Mouse (Mus musculus): ENCODE data around the gene Olfr1076. TPM values are rescaled to one million over a fixed set of nuclear protein-coding genes. Genes with fewer than 3 reads are reported as not detected.

Olfr1076 gene
- not detected for polyA plus RNA-seq (2012; fragmentation: generic; extraction: Trizol)

GRCm38 (mm10) chr2:86508161-86508560, at the start of gene Olfr1076:
Olfr1076 (plus strand) TSS chr2:86508461.
- TF ChIP-seq E2F4 (IDR thresholded peaks at IDR 0.05; ENCODE audit: insufficient read depth): no peak
- no peak for TF ChIP-seq TCF3 (IDR thresholded peaks at IDR 0.05; ENCODE audit: insufficient read length, low read depth)
- no peak for TF ChIP-seq REST (IDR thresholded peaks at IDR 0.05; ENCODE audit: insufficient read depth, insufficient read length)
- TF ChIP-seq TCF12 (IDR thresholded peaks at IDR 0.05; ENCODE audit: insufficient read depth, poor library complexity, severe bottlenecking): no peak
- no peak for TF ChIP-seq MYOD1 (IDR thresholded peaks at IDR 0.05; ENCODE audit: control insufficient read depth in 1 of 3, insufficient read length in 2 of 3, low read depth in 2 of 3)
- no peak for TF ChIP-seq SRF (IDR thresholded peaks at IDR 0.05; ENCODE audit: control insufficient read depth, insufficient read length, low read depth)
- TF ChIP-seq MAX (IDR thresholded peaks at IDR 0.05; ENCODE audit: low read depth): no peak
- no peak for TF ChIP-seq USF1 (IDR thresholded peaks at IDR 0.05; ENCODE audit: low read depth)
- TF ChIP-seq CEBPB (IDR thresholded peaks at IDR 0.05; ENCODE audit: insufficient read depth, poor library complexity, severe bottlenecking): no peak
- no peak for TF ChIP-seq POLR2AphosphoS2 (IDR thresholded peaks at IDR 0.05; ENCODE audit: insufficient read length, low read depth)
- no peak for TF ChIP-seq POLR2A (IDR thresholded peaks at IDR 0.05; ENCODE audit: insufficient read length, low read depth)
- no peak for TF ChIP-seq MYOG (IDR thresholded peaks at IDR 0.05; ENCODE audit: control insufficient read depth in 1 of 3, insufficient read depth in 1 of 3, insufficient read length in 2 of 3, low read depth in 2 of 3)
- Histone ChIP-seq H3ac (ENCODE audit: control insufficient read depth, insufficient read length) (no peak within 1 kb of the TSS), H3K36me3 (ENCODE audit: control insufficient read depth, insufficient read depth) (no peaks in the 10 kb centered on the region), H3K4me2 (ENCODE audit: low read depth) (no peak within 1 kb of the TSS), H3K79me2 (ENCODE audit: control insufficient read depth, insufficient read depth) (no peaks in the 10 kb centered on the region), H3K27me3 (ENCODE audit: control insufficient read depth, insufficient read depth, insufficient read length) (no peaks in the 10 kb centered on the region), H3K4me3 (no peak within 1 kb of the TSS)

GRCm38 (mm10) chr2:86460434-86460833, 47.8 kb upstream of the Olfr1076 start:
- H3K79me2 ChIP-seq (ENCODE audit: control insufficient read depth, insufficient read depth): no peaks in the 10 kb centered on the region
- H3K4me3 ChIP-seq: no peak overlapping the region
- H3K4me2 ChIP-seq (ENCODE audit: low read depth): no peak overlapping the region
- TF ChIP-seq USF1 (IDR thresholded peaks at IDR 0.05; ENCODE audit: low read depth): no peak
- no peak for TF ChIP-seq MYOG (IDR thresholded peaks at IDR 0.05; ENCODE audit: control insufficient read depth in 1 of 3, insufficient read depth in 1 of 3, insufficient read length in 2 of 3, low read depth in 2 of 3)
- no peak for TF ChIP-seq CEBPB (IDR thresholded peaks at IDR 0.05; ENCODE audit: insufficient read depth, poor library complexity, severe bottlenecking)
- TF ChIP-seq MAX (IDR thresholded peaks at IDR 0.05; ENCODE audit: low read depth): no peak
- TF ChIP-seq SRF (IDR thresholded peaks at IDR 0.05; ENCODE audit: control insufficient read depth, insufficient read length, low read depth): no peak
- no peak for TF ChIP-seq MYOD1 (IDR thresholded peaks at IDR 0.05; ENCODE audit: control insufficient read depth in 1 of 3, insufficient read length in 2 of 3, low read depth in 2 of 3)
- TF ChIP-seq E2F4 (IDR thresholded peaks at IDR 0.05; ENCODE audit: insufficient read depth): no peak
- no peak for TF ChIP-seq POLR2A (IDR thresholded peaks at IDR 0.05; ENCODE audit: insufficient read length, low read depth)
- TF ChIP-seq TCF12 (IDR thresholded peaks at IDR 0.05; ENCODE audit: insufficient read depth, poor library complexity, severe bottlenecking): no peak
- no peak for TF ChIP-seq REST (IDR thresholded peaks at IDR 0.05; ENCODE audit: insufficient read depth, insufficient read length)
- TF ChIP-seq POLR2AphosphoS2 (IDR thresholded peaks at IDR 0.05; ENCODE audit: insufficient read length, low read depth): no peak
- TF ChIP-seq TCF3 (IDR thresholded peaks at IDR 0.05; ENCODE audit: insufficient read length, low read depth): no peak
- H3K27me3 ChIP-seq (ENCODE audit: control insufficient read depth, insufficient read depth, insufficient read length): no peaks in the 10 kb centered on the region
- H3K36me3 ChIP-seq (ENCODE audit: control insufficient read depth, insufficient read depth): no peaks in the 10 kb centered on the region
- H3ac ChIP-seq (ENCODE audit: control insufficient read depth, insufficient read length): no peak overlapping the region

- Histone ChIP-seq H3K79me2 (ENCODE audit: control insufficient read depth, insufficient read depth) (no peaks in the 10 kb centered on the region), H3K36me3 (ENCODE audit: control insufficient read depth, insufficient read depth) (no peaks in the 10 kb centered on the region), H3K4me2 (ENCODE audit: low read depth) (no peak overlapping the region), H3K4me3 (no peak overlapping the region), H3K27me3 (ENCODE audit: control insufficient read depth, insufficient read depth, insufficient read length) (no peaks in the 10 kb centered on the region), H3ac (ENCODE audit: control insufficient read depth, insufficient read length) (no peak overlapping the region)
- TF ChIP-seq POLR2AphosphoS2 (IDR thresholded peaks at IDR 0.05; ENCODE audit: insufficient read length, low read depth) (no peak), MYOD1 (IDR thresholded peaks at IDR 0.05; ENCODE audit: control insufficient read depth in 1 of 3, insufficient read length in 2 of 3, low read depth in 2 of 3) (no peak), SRF (IDR thresholded peaks at IDR 0.05; ENCODE audit: control insufficient read depth, insufficient read length, low read depth) (no peak), USF1 (IDR thresholded peaks at IDR 0.05; ENCODE audit: low read depth) (no peak), POLR2A (IDR thresholded peaks at IDR 0.05; ENCODE audit: insufficient read length, low read depth) (no peak), TCF3 (IDR thresholded peaks at IDR 0.05; ENCODE audit: insufficient read length, low read depth) (no peak), TCF12 (IDR thresholded peaks at IDR 0.05; ENCODE audit: insufficient read depth, poor library complexity, severe bottlenecking) (no peak), REST (IDR thresholded peaks at IDR 0.05; ENCODE audit: insufficient read depth, insufficient read length) (no peak), CEBPB (IDR thresholded peaks at IDR 0.05; ENCODE audit: insufficient read depth, poor library complexity, severe bottlenecking) (no peak)
These were observed 43.7 kb upstream of the Olfr1076 start for GRCm38 (mm10) chr2:86464442-86465109.

GRCm38 (mm10) chr2:86487286-86487685, 21.0 kb upstream of the Olfr1076 start, which contains the start of gene Olfr228:
Olfr228 (minus strand) TSS chr2:86487386.
- Histone ChIP-seq H3K36me3 (ENCODE audit: control insufficient read depth, insufficient read depth) (no peaks in the 10 kb centered on the region), H3K27me3 (ENCODE audit: control insufficient read depth, insufficient read depth, insufficient read length) (no peaks in the 10 kb centered on the region), H3K4me3 (no peak within 1 kb of the TSS), H3K4me2 (ENCODE audit: low read depth) (no peak within 1 kb of the TSS), H3K79me2 (ENCODE audit: control insufficient read depth, insufficient read depth) (no peaks in the 10 kb centered on the region), H3ac (ENCODE audit: control insufficient read depth, insufficient read length) (no peak within 1 kb of the TSS)
- TF ChIP-seq USF1 (IDR thresholded peaks at IDR 0.05; ENCODE audit: low read depth) (no peak), REST (IDR thresholded peaks at IDR 0.05; ENCODE audit: insufficient read depth, insufficient read length) (no peak), MAX (IDR thresholded peaks at IDR 0.05; ENCODE audit: low read depth) (no peak), TCF12 (IDR thresholded peaks at IDR 0.05; ENCODE audit: insufficient read depth, poor library complexity, severe bottlenecking) (no peak), CEBPB (IDR thresholded peaks at IDR 0.05; ENCODE audit: insufficient read depth, poor library complexity, severe bottlenecking) (no peak), TCF3 (IDR thresholded peaks at IDR 0.05; ENCODE audit: insufficient read length, low read depth) (no peak), MYOG (IDR thresholded peaks at IDR 0.05; ENCODE audit: control insufficient read depth in 1 of 3, insufficient read depth in 1 of 3, insufficient read length in 2 of 3, low read depth in 2 of 3) (no peak), SRF (IDR thresholded peaks at IDR 0.05; ENCODE audit: control insufficient read depth, insufficient read length, low read depth) (no peak)

Measured in myocyte (in vitro differentiated cells).